Mouse (Mus musculus): ENCODE results near the gene Cstf2. TPM values are rescaled to one million over a fixed set of nuclear protein-coding genes. Genes with fewer than 3 reads are reported as not detected.

The Cstf2 gene
- polyA plus RNA-seq (2014; fragmentation: Illumina TruSeq; extraction: RNeasy Lipid Tissue Mini Kit (QIAGEN cat#74804)): 104 TPM

GRCm38 (mm10) chrX:134058987-134059712 lies at the start of gene Cstf2:
Cstf2 (plus strand) TSS chrX:134059187.

Other genes with a start within 250 kb of the Cstf2 start
- gene Tnmd, start 208.2 kb upstream of the Cstf2 start, polyA plus RNA-seq (2014; fragmentation: Illumina TruSeq; extraction: RNeasy Lipid Tissue Mini Kit (QIAGEN cat#74804)): not detected
- 201 TPM for gene Tspan6, start 160.8 kb upstream of the Cstf2 start, polyA plus RNA-seq (2014; fragmentation: Illumina TruSeq; extraction: RNeasy Lipid Tissue Mini Kit (QIAGEN cat#74804))
- 7.4 TPM for gene Srpx2, start 150.8 kb upstream of the Cstf2 start, polyA plus RNA-seq (2014; fragmentation: Illumina TruSeq; extraction: RNeasy Lipid Tissue Mini Kit (QIAGEN cat#74804))
- gene Sytl4, start 77.4 kb upstream of the Cstf2 start, polyA plus RNA-seq (2014; fragmentation: Illumina TruSeq; extraction: RNeasy Lipid Tissue Mini Kit (QIAGEN cat#74804)): 121 TPM
- 0.46 TPM for gene Xkrx, start 102.9 kb downstream of the Cstf2 start, polyA plus RNA-seq (2014; fragmentation: Illumina TruSeq; extraction: RNeasy Lipid Tissue Mini Kit (QIAGEN cat#74804))
- gene Arl13a, start 128.3 kb downstream of the Cstf2 start, polyA plus RNA-seq (2014; fragmentation: Illumina TruSeq; extraction: RNeasy Lipid Tissue Mini Kit (QIAGEN cat#74804)): not detected
- gene Nox1, start 162.8 kb downstream of the Cstf2 start, polyA plus RNA-seq (2014; fragmentation: Illumina TruSeq; extraction: RNeasy Lipid Tissue Mini Kit (QIAGEN cat#74804)): 0.17 TPM
- 54.2 TPM for gene Trmt2b, start 217.8 kb downstream of the Cstf2 start, polyA plus RNA-seq (2014; fragmentation: Illumina TruSeq; extraction: RNeasy Lipid Tissue Mini Kit (QIAGEN cat#74804))
- 146 TPM for gene Tmem35a, start 236.0 kb downstream of the Cstf2 start, polyA plus RNA-seq (2014; fragmentation: Illumina TruSeq; extraction: RNeasy Lipid Tissue Mini Kit (QIAGEN cat#74804))
- 18.1 TPM for gene Cenpi, start 248.9 kb downstream of the Cstf2 start, polyA plus RNA-seq (2014; fragmentation: Illumina TruSeq; extraction: RNeasy Lipid Tissue Mini Kit (QIAGEN cat#74804))

Measured in ovary, adult 10 weeks (tissue).